Mouse (Mus musculus) adrenal gland (tissue): ENCODE results near the gene Nolc1.
"Not testable (repeated sequence)": the region's sequence is repeated elsewhere in the genome, so short reads cannot be mapped to it uniquely, and the experiment has no call there.

Source experiments
- intact Hi-C: fragments of 180-260 bp; cut with DNase I; formaldehyde crosslinking; loops from one replicate; pipeline ENCODE4 v1.15.1; 2025

Nolc1 gene

GRCm38 (mm10) chr19:46086337-46086736, 10.7 kb downstream of the Nolc1 start:
- intact Hi-C loops, result no loop called here

- intact Hi-C loops, result no loop called here
Measured at GRCm38 (mm10) chr19:46087871-46088270, 12.2 kb downstream of the Nolc1 start.

- intact Hi-C loops, result no loop called here
Measured at GRCm38 (mm10) chr19:46091641-46092040, 16.0 kb downstream of the Nolc1 start.

GRCm38 (mm10) chr19:46094144-46094543, 18.5 kb downstream of the Nolc1 start:
- intact Hi-C loops, result no loop called here

DNA sequence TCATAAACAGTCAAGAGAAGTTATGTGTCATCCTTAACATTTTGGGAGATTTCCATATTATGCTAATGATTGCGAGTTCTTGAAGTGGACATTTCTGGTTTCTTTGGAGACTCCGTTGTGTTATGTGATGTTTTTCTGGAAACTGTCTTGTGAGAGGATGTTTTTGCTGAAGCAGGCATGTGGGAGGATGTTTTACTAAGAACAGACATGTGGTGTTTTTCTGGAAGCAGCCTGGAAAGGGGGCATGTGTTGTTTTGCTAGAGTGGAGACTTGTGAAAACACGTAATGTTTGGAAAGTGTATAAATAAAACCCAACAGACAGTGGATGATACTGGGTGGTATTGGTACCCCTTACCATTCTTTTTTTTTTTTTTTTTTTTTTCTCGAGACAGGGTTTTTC, 19.6 kb downstream of the Nolc1 start:
- intact Hi-C loops, result no loop called here

DNA sequence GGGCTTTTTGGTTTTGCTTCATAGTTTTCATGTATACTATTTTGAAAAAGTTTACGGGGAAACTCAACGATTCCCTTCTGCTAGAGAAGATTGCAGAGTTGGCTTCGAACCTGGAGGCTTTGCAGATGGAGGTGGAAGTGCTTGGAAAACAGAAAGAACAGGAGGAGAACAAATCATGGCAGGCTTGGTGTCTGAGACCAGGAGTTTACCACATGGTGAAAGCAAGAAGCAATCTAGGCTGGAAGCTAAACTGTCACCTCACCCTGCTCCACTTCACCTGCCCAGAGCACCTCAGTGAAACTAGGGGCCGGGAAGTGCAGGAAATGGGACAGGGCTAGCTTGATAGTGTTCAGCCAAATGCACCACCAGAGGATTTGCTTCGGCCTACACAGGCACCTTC, 20.7 kb downstream of the Nolc1 start:
- intact Hi-C loops, result no loop called here

GRCm38 (mm10) chr19:46099561-46099960, 23.9 kb downstream of the Nolc1 start:
- intact Hi-C loops, result no loop called here

DNA sequence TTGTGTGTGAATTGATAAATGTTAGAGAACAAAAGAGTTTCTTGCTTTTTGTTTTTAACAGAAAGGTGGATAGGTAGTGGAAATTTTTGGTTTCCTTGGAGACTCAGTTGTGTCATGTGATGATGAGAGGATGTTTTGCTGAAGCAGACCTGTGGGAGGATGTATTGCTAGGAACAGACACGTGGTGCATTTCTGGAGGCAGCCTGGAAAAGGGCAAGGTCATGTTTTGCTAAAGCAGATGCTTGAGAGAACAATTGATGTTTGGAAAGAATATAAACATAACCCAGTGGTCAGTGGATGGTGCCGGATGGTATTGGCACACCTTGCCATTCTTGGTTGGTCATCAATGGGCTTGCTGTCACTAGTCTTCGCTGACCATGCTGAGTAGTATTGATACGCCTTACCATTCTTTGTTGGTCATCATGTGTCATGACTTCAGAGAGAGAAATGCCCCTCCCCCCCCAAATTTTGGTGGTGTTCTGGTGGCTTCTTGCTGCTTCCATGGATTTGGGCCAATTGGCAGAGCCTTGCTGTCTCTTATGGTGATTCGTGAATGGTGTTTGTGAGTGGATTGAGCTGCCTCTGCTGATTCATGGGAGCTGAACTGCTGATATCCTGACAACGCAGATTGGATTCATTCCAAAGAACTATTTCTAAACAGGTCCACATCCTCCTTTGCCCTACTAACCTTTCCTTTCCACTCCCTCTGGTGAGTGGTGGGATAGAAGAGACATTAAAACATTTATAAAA, 27.9 kb downstream of the Nolc1 start:
- intact Hi-C loops, result no loop called here

DNA sequence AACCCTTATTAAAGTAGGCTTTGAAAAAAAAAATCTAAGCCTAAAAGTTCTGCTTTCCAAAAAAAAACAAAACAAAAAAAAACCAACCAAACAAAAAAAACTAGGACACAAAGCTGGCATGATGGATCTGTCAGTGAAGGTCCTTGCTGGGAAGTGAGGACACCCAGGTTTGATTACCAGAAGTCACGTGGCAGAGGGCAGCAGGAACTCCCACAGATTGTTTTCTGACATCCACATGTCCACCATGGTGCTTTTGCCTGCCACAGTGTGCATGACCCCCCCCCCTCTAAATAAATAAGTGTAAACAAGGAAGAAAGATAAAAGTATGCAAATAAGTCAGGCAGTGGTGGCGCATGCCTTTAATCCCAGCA, 28.5 kb downstream of the Nolc1 start:
- intact Hi-C loops, result no loop called here

DNA sequence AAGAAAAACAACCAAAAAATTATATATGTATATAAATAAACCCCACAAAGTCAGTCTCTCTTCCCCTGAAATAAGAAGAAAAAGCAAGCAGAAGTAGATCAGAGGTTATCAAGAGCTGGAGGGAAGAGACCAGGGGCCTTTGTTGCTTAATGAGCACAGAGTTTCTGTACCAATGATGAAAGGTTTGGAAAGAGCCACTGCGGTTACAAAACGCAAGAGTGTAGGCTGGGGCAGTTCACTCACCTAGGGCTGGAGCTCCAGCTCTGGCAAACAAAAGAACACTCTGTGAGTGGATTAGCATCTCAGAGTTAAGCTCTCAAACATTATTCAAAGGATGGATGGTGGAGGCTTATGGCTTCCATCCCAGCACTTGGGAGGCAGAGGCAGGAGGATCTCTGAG, 34.6 kb downstream of the Nolc1 start:
- intact Hi-C loops, result no loop called here

GRCm38 (mm10) chr19:46110781-46111180, 35.1 kb downstream of the Nolc1 start:
- intact Hi-C loops, result no loop called here

GRCm38 (mm10) chr19:46114617-46115016, 39.0 kb downstream of the Nolc1 start:
- intact Hi-C loops, result no loop called here

- intact Hi-C loops, result no loop called here
Measured at GRCm38 (mm10) chr19:46119458-46119857, 43.8 kb downstream of the Nolc1 start.

DNA sequence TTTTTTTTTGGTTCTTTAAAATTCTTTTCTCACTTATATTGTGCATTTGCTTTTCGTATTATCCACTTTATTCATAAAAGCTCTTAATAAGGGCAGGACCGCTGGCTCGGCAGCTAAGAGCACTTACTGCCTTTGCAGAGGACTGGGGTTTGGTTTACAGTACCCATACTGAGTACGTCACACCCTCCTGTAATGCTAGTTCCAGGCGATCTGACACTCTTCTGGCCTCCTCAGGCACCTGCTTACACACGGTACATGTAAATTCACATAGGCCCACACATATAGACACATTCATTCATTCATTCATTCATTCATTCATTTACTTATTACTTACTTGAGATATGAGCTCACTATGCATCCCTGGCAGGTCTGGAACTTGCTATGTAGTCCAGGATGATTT, 45.2 kb downstream of the Nolc1 start:
- intact Hi-C loops, result no loop called here

DNA sequence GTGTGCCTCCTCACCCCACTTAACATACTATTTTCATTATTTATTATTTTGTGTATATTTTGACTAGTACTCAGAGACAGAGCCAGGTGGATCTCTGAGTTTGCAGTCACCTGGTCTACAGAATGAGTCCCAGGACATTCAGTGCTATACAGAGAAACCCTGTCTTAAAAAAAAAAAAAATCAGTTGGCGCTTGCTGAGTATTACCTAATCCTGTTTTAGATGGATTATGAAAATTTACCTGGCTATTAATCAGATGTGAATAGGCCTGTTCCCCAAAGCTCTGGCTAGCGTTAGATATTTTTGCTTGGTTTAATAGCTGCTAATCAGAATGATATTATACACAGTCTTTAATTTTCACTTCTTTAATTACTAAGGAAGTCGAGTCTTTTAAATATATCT, 48.2 kb downstream of the Nolc1 start:
- intact Hi-C loops, result no loop called here

DNA sequence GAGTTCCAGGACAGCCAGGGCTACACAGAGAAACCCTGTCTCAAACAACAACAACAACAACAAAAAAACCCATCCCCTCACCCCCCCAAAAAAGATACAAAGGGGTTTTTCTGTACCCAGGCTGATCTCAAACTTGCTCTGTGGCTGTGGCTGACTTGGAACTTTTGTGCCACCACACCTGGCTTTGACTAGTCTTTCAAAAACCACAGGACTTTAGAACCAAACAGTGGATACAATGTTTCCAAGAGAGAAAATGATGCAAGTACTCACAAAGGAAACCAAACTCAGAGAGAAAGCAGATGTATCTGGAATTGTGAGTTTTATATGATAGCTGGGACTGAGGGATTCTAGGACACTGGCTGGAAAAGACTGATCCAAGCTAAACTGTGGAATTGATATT, 49.0 kb downstream of the Nolc1 start:
- intact Hi-C loops, result no loop called here

- intact Hi-C loops, result no loop called here
Measured at GRCm38 (mm10) chr19:46126301-46126700, 50.6 kb downstream of the Nolc1 start.

DNA sequence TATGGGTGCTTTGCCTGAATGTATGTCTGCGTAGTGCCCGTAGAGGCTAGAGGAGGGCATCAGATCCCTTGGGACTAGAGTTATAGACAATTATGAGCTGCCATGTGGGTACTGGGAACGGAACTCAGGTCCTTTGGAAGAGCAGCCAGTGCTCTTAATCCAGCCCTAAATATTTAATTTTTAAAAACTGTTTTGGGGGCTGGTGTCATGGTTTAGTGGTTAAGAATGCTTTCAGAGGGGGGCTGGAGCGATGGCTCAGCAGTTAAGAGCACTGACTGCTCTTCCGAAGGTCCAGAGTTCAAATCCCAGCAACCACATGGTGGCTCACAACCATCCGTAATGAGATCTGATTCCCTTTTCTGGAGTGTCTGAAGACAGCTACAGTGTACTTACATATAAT, 54.1 kb downstream of the Nolc1 start:
- intact Hi-C loops, result not testable (repeated sequence)

DNA sequence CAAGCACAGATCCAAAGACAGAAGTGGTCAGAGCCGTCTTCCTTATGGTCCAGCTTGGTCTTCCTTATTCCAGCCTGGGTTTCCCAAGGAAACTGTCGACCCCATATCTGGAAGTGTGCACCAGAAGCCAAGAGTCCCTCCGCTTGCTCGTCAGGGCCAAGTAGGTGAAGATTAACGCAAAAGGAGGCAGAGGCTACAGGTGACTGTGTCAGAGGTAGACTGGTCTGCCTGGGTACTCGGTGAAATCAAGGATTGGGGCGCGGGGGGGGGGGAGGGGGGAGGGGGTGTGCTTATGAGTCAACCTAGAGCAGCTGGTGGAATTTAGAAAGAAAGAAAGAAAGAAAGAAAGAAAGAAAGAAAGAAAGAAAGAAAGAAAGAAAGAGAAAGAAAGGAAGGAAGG, 55.6 kb downstream of the Nolc1 start:
- intact Hi-C loops, result no loop called here

DNA sequence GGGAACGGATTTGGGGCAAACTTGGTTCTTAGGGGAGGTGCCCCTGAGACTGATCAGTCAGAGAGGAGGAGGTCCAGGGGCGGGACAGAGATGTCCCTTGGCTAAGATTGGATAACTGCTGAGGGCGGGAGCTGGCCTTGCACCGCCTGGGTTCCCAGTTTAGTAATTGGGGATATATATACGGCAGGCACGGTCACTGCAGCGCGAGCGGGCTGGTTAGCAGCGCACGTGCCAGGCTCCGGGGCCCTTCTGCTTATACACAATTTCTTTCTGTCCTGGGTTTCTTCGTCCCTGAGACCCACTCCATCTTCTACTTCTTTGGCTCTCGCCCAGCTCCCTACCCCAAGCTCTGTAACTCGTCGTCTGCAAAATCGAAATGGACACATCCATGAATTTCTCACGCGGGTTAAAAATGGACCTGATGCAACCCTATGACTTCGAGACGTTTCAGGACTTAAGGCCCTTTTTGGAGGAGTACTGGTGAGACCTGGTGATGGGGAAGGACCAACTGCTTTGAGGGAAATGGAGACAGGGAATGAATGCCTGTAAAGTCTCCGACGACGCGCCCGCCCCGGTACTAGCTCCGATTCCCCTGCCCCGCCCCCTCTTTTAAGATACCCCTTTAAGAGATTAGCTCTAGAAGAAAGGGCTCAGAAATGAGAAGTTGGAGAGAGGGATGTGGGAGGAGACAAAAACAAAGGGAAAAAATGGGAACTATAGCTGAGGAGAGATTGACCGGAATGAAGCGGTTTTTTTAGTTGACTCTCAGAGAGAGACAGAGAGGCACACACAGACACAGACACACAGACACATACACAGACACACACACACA, 56.2 kb downstream of the Nolc1 start, which contains the start of gene Elovl3:
Gene Elovl3 (plus strand): TSS at position 204 of the 832 bp plus-strand sequence.
- intact Hi-C loops, result no loop called here

DNA sequence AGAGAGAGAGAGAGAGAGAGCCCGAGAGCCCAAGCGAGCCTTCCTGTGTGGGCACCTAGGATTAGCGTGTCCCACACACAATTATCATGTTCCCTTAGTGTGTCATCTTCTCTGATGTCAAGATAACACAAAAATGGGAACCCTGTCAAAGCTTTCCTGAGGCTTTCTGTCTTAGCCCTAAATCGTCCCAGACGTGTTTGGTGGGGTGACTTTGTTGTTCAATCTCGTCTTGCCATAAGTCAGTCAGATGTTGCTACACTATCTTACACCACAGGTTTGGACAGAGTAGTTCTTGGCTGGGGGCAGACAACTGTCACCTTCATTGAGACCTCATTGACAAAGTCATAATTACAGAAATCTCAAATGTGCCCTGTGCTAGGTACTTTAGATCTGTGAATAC, 56.9 kb downstream of the Nolc1 start:
- intact Hi-C loops, result no loop called here
